Mouse (Mus musculus): ENCODE measurements around the gene Vmn1r25.
"Not testable (repeated sequence)": the region's sequence is repeated elsewhere in the genome, so short reads cannot be mapped to it uniquely, and the experiment has no call there.

Gene Vmn1r25

DNA sequence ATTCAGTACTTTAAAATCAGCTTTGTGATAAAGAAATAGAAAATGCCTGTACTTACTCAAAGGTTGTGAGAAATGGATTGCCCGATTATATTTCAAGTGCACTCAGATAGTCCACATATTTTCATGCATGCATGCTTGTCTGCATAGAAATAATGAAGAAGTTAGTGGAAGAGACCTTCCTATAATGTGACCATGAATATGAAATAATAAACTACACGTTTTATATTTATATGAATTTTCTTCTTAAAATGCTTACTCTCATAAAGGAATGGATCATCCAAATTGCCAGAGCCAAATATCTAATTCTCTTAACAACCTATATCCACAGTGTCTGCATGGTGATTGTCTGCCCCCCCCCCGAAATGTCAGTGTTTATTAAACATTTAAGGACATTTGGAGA is at the start of gene Vmn1r25:
TSS of gene Vmn1r25 (minus strand) at position 101 of the 400 bp plus-strand sequence.
- no peak for DNase-seq (ENCODE audit: low read depth, low spot score)

DNA sequence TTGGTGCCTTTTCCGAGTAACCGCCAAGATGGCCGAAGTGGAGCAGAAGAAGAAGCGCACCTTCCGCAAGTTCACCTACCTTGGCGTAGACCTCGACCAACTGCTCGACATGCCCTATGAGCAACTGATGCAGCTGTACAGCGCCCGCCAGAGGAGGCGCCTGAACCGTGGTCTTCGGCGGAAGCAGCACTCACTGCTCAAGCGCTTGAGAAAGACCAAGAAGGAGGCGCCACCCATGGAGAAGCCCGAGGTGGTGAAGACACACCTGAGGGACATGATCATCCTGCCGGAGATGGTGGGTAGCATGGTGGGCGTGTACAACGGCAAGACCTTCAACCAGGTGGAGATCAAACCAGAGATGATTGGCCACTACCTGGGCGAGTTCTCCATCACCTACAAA is 36.9 kb upstream of the Vmn1r25 start:
- not testable (repeated sequence) for DNase-seq (ENCODE audit: low read depth, low spot score)

GRCm38 (mm10) chr6:58015059-58015458 is 34.4 kb upstream of the Vmn1r25 start, which contains the start of gene Vmn1r26:
Vmn1r26 (minus strand) TSS chr6:58015159.
- DNase-seq (ENCODE audit: low read depth, low spot score): no peak

- DNase-seq (ENCODE audit: low read depth, low spot score): not testable (repeated sequence)
These were observed 19.2 kb downstream of the Vmn1r25 start, which contains the start of gene Vmn1r24 for GRCm38 (mm10) chr6:57961403-57961802. Vmn1r24 (minus strand) TSS chr6:57961503.
